ENCODE assay signal across 19 mouse cellular contexts in genomic region chr13:52282500-52282899, GRCm38 (mm10).
A peak's percentile ranks its signal among the peaks of the same experiment; 100 is the strongest.
DNase-seq lines count a peak whose midpoint lies in the region; ATAC-seq and TF ChIP-seq lines count a peak whose summit lies in the region.
"Had no signal": no experiment of that assay in that cellular context is flagged by ENCODE, and none has a peak within 500 bp of the region (broad histone marks: within the 10 kb centered on the region; RNA-seq: fewer than 3 reads in every experiment).

No protein-coding gene starts in this region.

- peak; percentile 76 for DNase-seq in heart, adult 11 months
- DNase-seq in heart, postnatal 4 days: no peak
- peak; percentile 39 for DNase-seq in ZHBTc4 (ENCODE audit: low read depth, low spot score)
- peak; percentile 34 to 60 for DNase-seq in layer of hippocampus, adult 2 months (ENCODE audit: low spot score in 2 of 2)
- peak; percentile 54 to 59 for DNase-seq in left cerebral cortex, postnatal 36 days (ENCODE audit: low spot score in 2 of 2)
- DNase-seq in adrenal gland, postnatal 14 days: no peak
- DNase-seq in adrenal gland, postnatal 10 days: no peak
- DNase-seq: B cell, adult 2 months; cerebellum, adult 11-12 months; heart, adult 18-20 months; lung, postnatal 14 days had no signal

- 74% methylated on average over 13 of the region's 13 CpGs for WGBS in hindbrain, embryonic 16.5 days

- no peak overlapping the region for H3K4me2 ChIP-seq in hindbrain, embryonic 16.5 days (ENCODE audit: low read length)
- H3K4me2 ChIP-seq: embryonic facial prominence, embryonic 15.5 days; kidney, embryonic 15.5 days; liver, embryonic 12.5 days; midbrain, embryonic 12.5 days; stomach, embryonic 15.5 days had no signal

- intact Hi-C loops in left cerebral cortex, postnatal 36 days (cut with DNase I): loop anchor here (5.0 kb wide), 2 partner anchors 65 to 155 kb away; no protein-coding TSS in a partner anchor

- no peaks in the 10 kb centered on the region for H3K36me3 ChIP-seq in hindbrain, embryonic 16.5 days (ENCODE audit: control insufficient read depth, insufficient read depth, low read length)
- H3K36me3 ChIP-seq: embryonic facial prominence, embryonic 15.5 days; G1E; kidney, embryonic 15.5 days; liver, embryonic 12.5 days; midbrain, embryonic 12.5 days; stomach, embryonic 15.5 days had no signal

- no peak for TF ChIP-seq CTCF in layer of hippocampus, adult 2 months (conservative IDR thresholded peaks at IDR 0.05)

- no peak overlapping the region; the same call in 1 of the 2 replicates for H3K4me3 ChIP-seq in layer of hippocampus, adult 2 months
- H3K4me3 ChIP-seq in hindbrain, embryonic 16.5 days (ENCODE audit: low read length): no peak overlapping the region
- H3K4me3 ChIP-seq: embryonic facial prominence, embryonic 15.5 days; kidney, embryonic 15.5 days; liver, embryonic 12.5 days; midbrain, embryonic 12.5 days; myocyte; stomach, embryonic 15.5 days had no signal

- H3K9me3 ChIP-seq in hindbrain, embryonic 16.5 days (ENCODE audit: control insufficient read depth, low read length): 0 out of 2 replicates have a peak, but pooled peaks cover 2% of the 10 kb centered on the region
- H3K9me3 ChIP-seq: embryonic facial prominence, embryonic 15.5 days; kidney, embryonic 15.5 days; liver, embryonic 12.5 days; midbrain, embryonic 12.5 days; stomach, embryonic 15.5 days had no signal

- H3K27me3 ChIP-seq in hindbrain, embryonic 16.5 days (replicated peaks; ENCODE audit: control insufficient read depth, insufficient read depth, low read length): no peaks in the 10 kb centered on the region
- H3K27me3 ChIP-seq: embryonic facial prominence, embryonic 15.5 days; kidney, embryonic 15.5 days; liver, embryonic 12.5 days; stomach, embryonic 15.5 days had no signal

- H3K27ac ChIP-seq in layer of hippocampus, adult 2 months: no peak overlapping the region
- H3K27ac ChIP-seq in hindbrain, embryonic 16.5 days (ENCODE audit: low read depth, low read length): no peak overlapping the region
- H3K27ac ChIP-seq: embryonic facial prominence, embryonic 15.5 days; kidney, embryonic 15.5 days; liver, embryonic 12.5 days; midbrain, embryonic 12.5 days; stomach, embryonic 15.5 days had no signal

- H3K4me1 ChIP-seq in hindbrain, embryonic 16.5 days (ENCODE audit: control insufficient read depth, insufficient read depth, low read depth, low read length): no peaks in the 10 kb centered on the region
- H3K4me1 ChIP-seq: embryonic facial prominence, embryonic 15.5 days; kidney, embryonic 15.5 days; liver, embryonic 12.5 days; midbrain, embryonic 12.5 days; stomach, embryonic 15.5 days had no signal

- H3K9ac ChIP-seq in hindbrain, embryonic 16.5 days (ENCODE audit: low read depth, low read length): no peak overlapping the region
- H3K9ac ChIP-seq: embryonic facial prominence, embryonic 15.5 days; kidney, embryonic 15.5 days; liver, embryonic 12.5 days; midbrain, embryonic 12.5 days; stomach, embryonic 15.5 days had no signal

- ATAC-seq in hindbrain, embryonic 16.5 days: no peak

Comparison
In these comparisons a context has a peak if more than half of its experiments do, and no peak if none do; other contexts are left out.
1. DNase-seq: peak in heart, adult 11 months (single experiment), ZHBTc4 (single experiment), layer of hippocampus, adult 2 months (2 of 2) and left cerebral cortex, postnatal 36 days (2 of 2); none in heart, postnatal 4 days (single experiment), adrenal gland, postnatal 14 days (single experiment) and adrenal gland, postnatal 10 days (single experiment).